Mouse (Mus musculus): ENCODE results near the gene Zfp991. TPM values are rescaled to one million over a fixed set of nuclear protein-coding genes. Genes with fewer than 3 reads are reported as not detected.
"Not testable (repeated sequence)": the region's sequence is repeated elsewhere in the genome, so short reads cannot be mapped to it uniquely, and the experiment has no call there.

Gene Zfp991
- polyA plus RNA-seq, 1 experiment from 2014 or later, result 4.0 TPM

DNA sequence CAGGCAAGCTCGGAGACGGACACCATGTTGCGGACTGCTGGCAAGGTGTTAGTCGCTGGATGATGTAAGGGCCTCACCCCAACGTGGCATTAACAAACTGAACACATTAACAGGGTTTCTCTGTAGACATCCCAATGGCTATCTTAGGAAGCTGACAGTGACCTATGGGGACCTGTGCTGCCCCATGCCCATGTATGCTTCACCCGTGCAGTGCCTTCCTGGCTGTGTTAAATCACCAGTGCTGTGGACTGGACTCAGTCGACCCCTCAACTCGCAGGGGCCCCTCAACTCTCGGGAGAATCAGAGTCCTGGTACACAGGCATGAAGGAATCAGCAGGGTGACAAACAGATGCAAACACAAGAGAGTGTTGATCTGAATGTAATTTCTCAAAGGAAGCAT is 63.3 kb downstream of the Zfp991 start:
- not testable (repeated sequence) for H3K9me3 ChIP-seq; H3K27me3 ChIP-seq; H3K4me2 ChIP-seq; H3K27ac ChIP-seq; H3K4me3 ChIP-seq; ATAC-seq (ENCODE audit: borderline replicate concordance, extremely low read depth, low FRiP score, low TSS enrichment); H3K9ac ChIP-seq; H3K36me3 ChIP-seq; H3K4me1 ChIP-seq
- WGBS, result 88% methylated on average over 7 of the region's 9 CpGs

GRCm38 (mm10) chr4:147197210-147197609 is 65.4 kb downstream of the Zfp991 start:
- WGBS, result 72% methylated on average over 2 of the region's 2 CpGs
- H3K36me3 ChIP-seq, H3K9ac ChIP-seq, H3K4me3 ChIP-seq, H3K27ac ChIP-seq, H3K27me3 ChIP-seq, H3K4me2 ChIP-seq, H3K4me1 ChIP-seq, H3K9me3 ChIP-seq: not testable (repeated sequence)
- peak; percentile 62; the same call in 1 of the 2 replicates for ATAC-seq (ENCODE audit: borderline replicate concordance, extremely low read depth, low FRiP score, low TSS enrichment)

DNA sequence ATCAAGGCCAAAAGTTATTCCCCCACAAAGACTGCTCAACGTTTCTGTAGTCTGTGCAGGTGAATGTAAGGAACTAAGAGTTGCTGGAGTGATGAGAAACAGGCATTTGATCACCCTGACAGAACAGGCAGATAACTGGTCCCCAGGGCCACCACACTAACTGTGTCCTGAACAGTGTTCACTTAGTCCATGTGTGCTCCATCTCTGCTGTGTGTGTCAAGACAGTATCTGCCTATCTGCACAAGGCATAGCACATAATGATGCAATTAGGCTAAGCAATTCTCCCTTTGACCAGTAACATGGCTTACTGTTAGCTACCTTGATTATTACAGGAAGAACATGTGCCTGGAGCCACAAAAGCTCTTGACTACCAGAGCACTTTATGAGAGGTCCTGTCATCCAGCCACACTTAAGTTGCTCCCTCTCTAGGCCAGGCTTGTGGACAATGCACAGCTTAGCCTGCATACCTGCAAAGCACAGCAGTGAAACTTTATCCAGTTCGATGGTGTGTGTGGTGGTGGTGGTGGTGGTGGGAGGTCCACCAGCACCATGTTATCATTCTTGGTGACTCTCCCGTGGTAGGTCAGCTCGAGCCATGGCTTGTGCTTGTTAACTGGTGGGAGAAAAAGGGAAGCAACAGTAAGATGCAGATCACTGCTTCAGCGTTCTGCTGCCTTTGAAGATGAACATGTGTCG is 67.4 kb downstream of the Zfp991 start:
- 66% methylated on average over 6 of the region's 6 CpGs for WGBS
- H3K4me2 ChIP-seq, H3K4me3 ChIP-seq, H3K4me1 ChIP-seq, H3K9me3 ChIP-seq, H3K9ac ChIP-seq, H3K27ac ChIP-seq, H3K36me3 ChIP-seq, H3K27me3 ChIP-seq: not testable (repeated sequence)
- ATAC-seq (ENCODE audit: borderline replicate concordance, extremely low read depth, low FRiP score, low TSS enrichment), result 0 out of 2 replicates have a peak, but pooled peaks have one; percentile 43

DNA sequence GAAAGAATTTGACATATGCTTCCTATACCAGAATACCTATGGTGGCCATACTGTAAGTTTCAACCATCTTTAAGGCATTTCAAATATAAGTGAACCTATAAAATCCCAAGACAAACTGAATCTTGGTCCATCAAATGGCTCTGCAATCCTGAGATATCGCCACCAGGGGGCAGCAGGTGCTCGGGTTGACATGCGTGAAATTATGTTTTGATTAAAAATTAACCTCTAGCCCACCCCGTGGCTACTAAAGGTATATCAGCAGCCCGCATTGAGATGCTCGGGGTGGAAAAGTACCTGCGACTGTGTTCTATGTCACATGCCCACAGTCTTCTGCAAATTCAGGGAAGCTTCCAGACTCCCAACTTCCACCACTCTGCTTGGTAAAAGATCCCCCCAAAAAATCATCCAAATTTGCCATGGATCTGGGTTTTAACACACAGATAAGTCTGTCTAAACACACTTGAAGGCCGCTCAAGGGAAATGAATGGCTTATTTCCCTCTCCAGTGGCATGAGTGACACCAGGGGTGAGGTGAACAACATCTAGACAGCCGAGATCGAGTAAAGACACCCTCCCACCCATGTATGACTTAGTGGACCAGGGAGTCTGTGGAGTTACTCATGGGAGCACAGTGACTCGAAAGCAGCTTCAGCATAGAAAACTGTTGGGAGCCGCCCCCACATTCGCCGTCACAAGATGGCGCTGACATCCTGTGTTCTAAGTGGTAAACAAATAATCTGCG is 70.3 kb downstream of the Zfp991 start:
- WGBS, result 83% methylated on average over 13 of the region's 16 CpGs
- H3K4me2 ChIP-seq; ATAC-seq (ENCODE audit: borderline replicate concordance, extremely low read depth, low FRiP score, low TSS enrichment); H3K9ac ChIP-seq; H3K27ac ChIP-seq; H3K4me1 ChIP-seq; H3K4me3 ChIP-seq; H3K36me3 ChIP-seq; H3K27me3 ChIP-seq; H3K9me3 ChIP-seq: not testable (repeated sequence)

DNA sequence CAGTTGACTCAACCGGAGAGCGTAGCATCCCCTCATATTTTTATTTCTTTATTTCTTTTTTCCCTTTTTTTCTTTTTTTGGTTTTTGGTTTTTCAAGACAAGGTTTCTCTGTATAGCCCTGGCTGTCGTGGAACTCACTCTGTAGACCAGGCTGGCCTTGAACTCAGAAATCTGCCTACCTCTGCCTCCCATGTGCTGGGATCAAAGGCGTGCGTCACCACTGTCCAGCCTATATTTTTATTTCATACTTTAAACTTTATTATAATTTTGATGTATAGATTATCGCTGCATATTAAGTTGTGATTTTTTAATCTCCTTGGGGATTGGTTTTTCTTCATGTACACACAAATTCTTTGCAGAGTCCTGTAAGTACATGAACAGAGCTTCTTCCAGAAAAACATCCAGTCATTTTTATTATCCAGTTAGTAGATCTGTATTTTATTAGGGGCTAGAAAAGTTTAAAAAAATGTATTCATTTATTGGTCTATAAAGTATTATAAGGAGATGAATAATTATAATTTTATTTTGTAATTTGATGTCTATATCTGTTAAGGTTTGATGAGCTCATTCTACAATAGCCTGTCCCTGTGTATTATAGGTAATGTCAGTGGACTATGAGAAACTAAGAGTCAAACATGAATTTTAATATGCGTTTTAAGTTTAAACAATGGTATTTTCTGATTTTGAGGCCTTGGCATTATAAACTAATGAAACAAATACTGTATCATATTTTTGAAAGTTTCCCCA is 80.5 kb downstream of the Zfp991 start:
- 78% methylated on average over 3 of the region's 7 CpGs for WGBS
- not testable (repeated sequence) for H3K4me2 ChIP-seq; H3K9ac ChIP-seq; H3K9me3 ChIP-seq; H3K27me3 ChIP-seq; ATAC-seq (ENCODE audit: borderline replicate concordance, extremely low read depth, low FRiP score, low TSS enrichment); H3K36me3 ChIP-seq; H3K4me3 ChIP-seq; H3K4me1 ChIP-seq; H3K27ac ChIP-seq

- not testable (repeated sequence) for H3K4me2 ChIP-seq; H3K27ac ChIP-seq; H3K9ac ChIP-seq; H3K9me3 ChIP-seq; H3K27me3 ChIP-seq; H3K36me3 ChIP-seq; ATAC-seq (ENCODE audit: borderline replicate concordance, extremely low read depth, low FRiP score, low TSS enrichment); H3K4me3 ChIP-seq; H3K4me1 ChIP-seq
- WGBS, result no CpG with 5 or more reads among the region's 1 CpGs
Observed at GRCm38 (mm10) chr4:147214233-147214632, 82.4 kb downstream of the Zfp991 start.

- not testable (repeated sequence) for H3K4me1 ChIP-seq; ATAC-seq (ENCODE audit: borderline replicate concordance, extremely low read depth, low FRiP score, low TSS enrichment); H3K9ac ChIP-seq; H3K27me3 ChIP-seq; H3K27ac ChIP-seq; H3K36me3 ChIP-seq; H3K4me3 ChIP-seq; H3K4me2 ChIP-seq; H3K9me3 ChIP-seq
- 62% methylated on average over 3 of the region's 4 CpGs for WGBS
Observed at GRCm38 (mm10) chr4:147217676-147218075, 85.8 kb downstream of the Zfp991 start.

- H3K4me2 ChIP-seq, result peak overlapping the region; percentile 36
- H3K27me3 ChIP-seq; ATAC-seq (ENCODE audit: borderline replicate concordance, extremely low read depth, low FRiP score, low TSS enrichment): not testable (repeated sequence)
Observed at GRCm38 (mm10) chr4:147219319-147220070, 87.7 kb downstream of the Zfp991 start.

GRCm38 (mm10) chr4:147220226-147220625 is 88.4 kb downstream of the Zfp991 start:
- not testable (repeated sequence) for H3K9ac ChIP-seq; H3K36me3 ChIP-seq; H3K27me3 ChIP-seq; H3K4me2 ChIP-seq; H3K27ac ChIP-seq; ATAC-seq (ENCODE audit: borderline replicate concordance, extremely low read depth, low FRiP score, low TSS enrichment); H3K4me1 ChIP-seq; H3K4me3 ChIP-seq
- H3K9me3 ChIP-seq, result peaks cover 13% of the 10 kb centered on the region; the same call in 1 of the 2 replicates
- 79% methylated on average over 17 of the region's 20 CpGs for WGBS

More at GRCm38 (mm10) chr4:147219319-147220070, 87.7 kb downstream of the Zfp991 start:
- H3K9me3 ChIP-seq, H3K27ac ChIP-seq, H3K9ac ChIP-seq, H3K4me1 ChIP-seq, H3K36me3 ChIP-seq: not testable (repeated sequence)
- WGBS, result 67% methylated on average over 51 of the region's 51 CpGs
- peak overlapping the region; percentile 30 for H3K4me3 ChIP-seq

DNA sequence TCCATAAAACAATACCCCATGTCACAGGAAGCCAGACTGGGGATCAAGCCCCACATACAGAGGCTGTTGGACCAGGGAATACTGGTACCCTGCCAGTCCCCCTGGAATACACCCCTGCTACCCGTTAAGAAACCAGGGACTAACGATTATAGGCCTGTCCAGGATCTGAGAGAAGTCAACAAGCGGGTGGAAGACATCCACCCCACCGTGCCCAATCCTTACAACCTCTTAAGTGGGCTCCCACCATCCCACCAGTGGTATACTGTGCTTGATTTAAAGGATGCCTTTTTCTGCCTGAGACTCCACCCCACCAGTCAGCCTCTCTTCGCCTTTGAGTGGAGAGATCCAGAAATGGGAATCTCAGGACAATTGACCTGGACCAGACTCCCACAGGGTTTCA is 90.2 kb downstream of the Zfp991 start:
- H3K4me1 ChIP-seq; ATAC-seq (ENCODE audit: borderline replicate concordance, extremely low read depth, low FRiP score, low TSS enrichment); H3K36me3 ChIP-seq; H3K4me2 ChIP-seq; H3K27me3 ChIP-seq; H3K4me3 ChIP-seq; H3K9ac ChIP-seq; H3K27ac ChIP-seq: not testable (repeated sequence)
- WGBS, result 85% methylated on average over 5 of the region's 5 CpGs
- peaks cover 17% of the 10 kb centered on the region; the same call in 1 of the 2 replicates for H3K9me3 ChIP-seq

DNA sequence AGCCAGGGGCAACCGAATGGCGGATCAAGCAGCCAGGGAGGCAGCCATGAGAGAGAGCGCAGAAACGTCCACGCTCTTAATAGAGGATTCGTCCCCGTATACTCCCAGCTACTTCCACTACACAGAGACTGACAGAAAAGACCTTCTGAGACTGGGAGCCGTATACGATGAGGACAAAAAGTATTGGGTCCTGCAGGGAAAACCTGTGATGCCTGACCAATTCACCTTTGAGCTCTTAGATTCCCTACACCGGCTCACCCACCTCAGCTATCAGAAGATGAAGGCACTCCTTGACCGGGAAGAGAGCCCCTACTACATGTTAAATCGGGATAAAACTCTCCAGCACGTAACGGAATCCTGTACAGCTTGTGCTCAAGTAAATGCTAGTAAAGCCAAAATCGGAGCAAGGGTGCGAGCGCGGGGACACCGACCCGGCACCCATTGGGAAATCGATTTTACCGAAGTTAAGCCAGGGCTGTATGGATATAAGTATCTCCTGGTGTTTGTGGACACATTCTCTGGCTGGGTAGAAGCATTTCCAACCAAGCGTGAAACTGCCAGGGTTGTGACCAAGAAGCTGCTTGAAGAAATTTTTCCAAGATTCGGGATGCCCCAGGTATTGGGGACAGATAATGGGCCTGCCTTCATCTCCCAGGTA is 92.1 kb downstream of the Zfp991 start:
- not testable (repeated sequence) for H3K9ac ChIP-seq; ATAC-seq (ENCODE audit: borderline replicate concordance, extremely low read depth, low FRiP score, low TSS enrichment); H3K27me3 ChIP-seq; H3K27ac ChIP-seq; H3K4me3 ChIP-seq; H3K36me3 ChIP-seq; H3K4me1 ChIP-seq; H3K4me2 ChIP-seq
- H3K9me3 ChIP-seq, result peaks cover 17% of the 10 kb centered on the region; the same call in 1 of the 2 replicates
- 94% methylated on average over 24 of the region's 24 CpGs for WGBS
